Comparison of ENCODE assay signal across 12 mouse cellular contexts in genomic region chr14:34948249-34948648, GRCm38 (mm10).
"Had no signal": no experiment of that assay in that cellular context is flagged by ENCODE, and none has a peak within 500 bp of the region (broad histone marks: within the 10 kb centered on the region; RNA-seq: fewer than 3 reads in every experiment).

No protein-coding gene starts in this region.

- H3K36me3 ChIP-seq: limb, embryonic 15.5 days; liver, embryonic 12.5 days; midbrain, embryonic 12.5 days; stomach, embryonic 15.5 days had no signal

- H3K4me2 ChIP-seq: limb, embryonic 15.5 days; liver, embryonic 12.5 days; lung, embryonic 14.5 days; midbrain, embryonic 12.5 days; stomach, embryonic 15.5 days had no signal

- H3K9ac ChIP-seq: limb, embryonic 15.5 days; liver, embryonic 12.5 days; lung, embryonic 14.5 days; midbrain, embryonic 12.5 days; stomach, embryonic 15.5 days had no signal

- H3K4me1 ChIP-seq: limb, embryonic 15.5 days; liver, embryonic 12.5 days; megakaryocyte, embryonic 14.5 days; midbrain, embryonic 12.5 days; stomach, embryonic 15.5 days had no signal

- H3K27ac ChIP-seq: left cerebral cortex, adult 2 months; limb, embryonic 15.5 days; liver, embryonic 12.5 days; midbrain, embryonic 12.5 days; stomach, embryonic 15.5 days had no signal

- DNase-seq: kidney, postnatal 14 days; lung, embryonic 14.5 days; lung, postnatal 10 days; lung, postnatal 4 days; right cerebral cortex, postnatal 14 days; thymus, postnatal 14 days had no signal

- ATAC-seq: liver, embryonic 12.5 days had no signal

- H3K9me3 ChIP-seq: limb, embryonic 15.5 days; liver, embryonic 12.5 days; midbrain, embryonic 12.5 days; stomach, embryonic 15.5 days had no signal

- H3K27me3 ChIP-seq: limb, embryonic 15.5 days; liver, embryonic 12.5 days; megakaryocyte, embryonic 14.5 days; midbrain, embryonic 12.5 days; stomach, embryonic 15.5 days had no signal

- H3K4me3 ChIP-seq: left cerebral cortex, adult 2 months; limb, embryonic 15.5 days; liver, embryonic 12.5 days; megakaryocyte, embryonic 14.5 days; midbrain, embryonic 12.5 days; stomach, embryonic 15.5 days had no signal
